Mouse (Mus musculus) yolk sac, embryonic 10.5 days (tissue): ENCODE measurements at regions not wholly inside any gene's neighbourhood (a gene's known extent, or its start where the extent isn't known, plus 50 kb on each side); places are given as distances from the start of the nearest gene placed in this dataset.
A peak's percentile ranks its signal among the peaks of the same experiment; 100 is the strongest.

ENCODE experiments used
- DNase-seq: peaks from one replicate; pipeline ENCODE4 v3.0.0-alpha.2; 2017; ENCODE audit warnings: low spot score

- DNase-seq, result no peak
Measured at GRCm38 (mm10) chr6:58752496-58752895, 78.8 kb upstream of the Herc3 start.

GRCm38 (mm10) chr6:58756309-58757015 lies 74.8 kb upstream of the Herc3 start:
- no peak for DNase-seq

- no peak for DNase-seq
Measured at GRCm38 (mm10) chr6:58757339-58757738, 73.9 kb upstream of the Herc3 start.

GRCm38 (mm10) chr6:58770654-58771218 lies 60.5 kb upstream of the Herc3 start:
- DNase-seq, result peak; percentile 67

GRCm38 (mm10) chr6:58772014-58772413 lies 59.3 kb upstream of the Herc3 start:
- DNase-seq, result no peak
